Mouse (Mus musculus): ENCODE data around the gene Plg.

Plg gene

GRCm38 (mm10) chr17:12377981-12378705, at the start of gene Plg:
TSS of gene Plg (plus strand) at chr17:12378608.
- no peak for DNase-seq (ENCODE audit: low read depth)

- DNase-seq (ENCODE audit: low read depth): no peak
Measured at GRCm38 (mm10) chr17:12335115-12335514, 43.3 kb upstream of the Plg start.

GRCm38 (mm10) chr17:12336073-12336868, 42.1 kb upstream of the Plg start:
- DNase-seq (ENCODE audit: low read depth): no peak

- no peak for DNase-seq (ENCODE audit: low read depth)
Measured at GRCm38 (mm10) chr17:12337156-12337555, 41.3 kb upstream of the Plg start.

GRCm38 (mm10) chr17:12343702-12344376, 34.6 kb upstream of the Plg start:
- DNase-seq (ENCODE audit: low read depth): no peak

GRCm38 (mm10) chr17:12347462-12347861, 30.9 kb upstream of the Plg start:
- DNase-seq (ENCODE audit: low read depth): no peak

GRCm38 (mm10) chr17:12351564-12351963, 26.8 kb upstream of the Plg start:
- DNase-seq (ENCODE audit: low read depth): no peak

GRCm38 (mm10) chr17:12352781-12353180, 25.6 kb upstream of the Plg start:
- DNase-seq (ENCODE audit: low read depth): no peak

- no peak for DNase-seq (ENCODE audit: low read depth)
Measured at GRCm38 (mm10) chr17:12359876-12360275, 18.5 kb upstream of the Plg start.

GRCm38 (mm10) chr17:12363601-12364425, 14.6 kb upstream of the Plg start:
- no peak for DNase-seq (ENCODE audit: low read depth)

GRCm38 (mm10) chr17:12364426-12364735, 14.0 kb upstream of the Plg start:
- DNase-seq (ENCODE audit: low read depth): no peak

GRCm38 (mm10) chr17:12367373-12367930, 11.0 kb upstream of the Plg start:
- DNase-seq (ENCODE audit: low read depth): peak; percentile 41

GRCm38 (mm10) chr17:12369393-12369792, 9.0 kb upstream of the Plg start:
- no peak for DNase-seq (ENCODE audit: low read depth)

GRCm38 (mm10) chr17:12370289-12370688, 8.1 kb upstream of the Plg start:
- DNase-seq (ENCODE audit: low read depth): no peak

GRCm38 (mm10) chr17:12371310-12371925, 7.0 kb upstream of the Plg start:
- peak; percentile 36 for DNase-seq (ENCODE audit: low read depth)

- peak; percentile 70 for DNase-seq (ENCODE audit: low read depth)
Measured at GRCm38 (mm10) chr17:12372021-12372420, 6.4 kb upstream of the Plg start.

GRCm38 (mm10) chr17:12373601-12374144, 4.7 kb upstream of the Plg start:
- DNase-seq (ENCODE audit: low read depth): no peak

- no peak for DNase-seq (ENCODE audit: low read depth)
Measured at GRCm38 (mm10) chr17:12380287-12380686, 1.9 kb downstream of the Plg start.

GRCm38 (mm10) chr17:12381579-12381978, 3.2 kb downstream of the Plg start:
- no peak for DNase-seq (ENCODE audit: low read depth)

- no peak for DNase-seq (ENCODE audit: low read depth)
Measured at GRCm38 (mm10) chr17:12382531-12382930, 4.1 kb downstream of the Plg start.
